Mouse (Mus musculus) hindbrain, embryonic 12.5 days (tissue): ENCODE data around the gene 1700042G07Rik. TPM values are rescaled to one million over a fixed set of nuclear protein-coding genes. Genes with fewer than 3 reads are reported as not detected.

Source experiments
- ATAC-seq: fragments of 200-750 bp; cut with Nextera tagmentation; 2 replicates; pipeline ENCODE4 v1.8.0; 2017; ENCODE audit warnings: moderate TSS enrichment; ENCODE audit not compliant: low FRiP score
- H3K27ac ChIP-seq: fragments of 300-500 bp; sonication (generic); 2 replicates; pipeline ENCODE4 v1.5.1; 2016; ENCODE audit warnings: mild to moderate bottlenecking
- H3K27me3 ChIP-seq: fragments of 300-500 bp; sonication (generic); 2 replicates; pipeline ENCODE4 v1.6.1; 2016; ENCODE audit warnings: mild to moderate bottlenecking
- H3K36me3 ChIP-seq: fragments of 300-500 bp; sonication (generic); 2 replicates; pipeline ENCODE4 v1.6.1; 2016; ENCODE audit warnings: mild to moderate bottlenecking
- H3K4me1 ChIP-seq: fragments of 300-500 bp; sonication (generic); 2 replicates; pipeline ENCODE4 v1.6.1; 2016
- H3K4me2 ChIP-seq: fragments of 300-500 bp; sonication (generic); replicated peaks from 2 replicates; pipeline ENCODE4 v1.6.1; 2016; ENCODE audit warnings: mild to moderate bottlenecking
- H3K4me3 ChIP-seq: fragments of 300-500 bp; sonication (generic); 2 replicates; pipeline ENCODE4 v1.5.1; 2016; ENCODE audit warnings: mild to moderate bottlenecking
- H3K9ac ChIP-seq: fragments of 300-500 bp; sonication (generic); 2 replicates; pipeline ENCODE4 v1.6.1; 2016; ENCODE audit warnings: mild to moderate bottlenecking, moderate library complexity
- H3K9me3 ChIP-seq: fragments of 300-500 bp; sonication (generic); replicated peaks from 2 replicates; pipeline ENCODE4 v1.6.1; 2016; ENCODE audit warnings: mild to moderate bottlenecking
- WGBS: fragments of 180-500 bp; shearing (Covaris S2); methylation state at CpG from one replicate; pipeline ENCODE4 v1.1.7; 2016; 5-methylcytosine and 5-hydroxymethylcytosine counted together
- polyA plus RNA-seq: library from polyadenylated mRNA; unstranded; fragments of >200 nt; fragmentation: Nextera tagmentation; extraction: Ambion mirVana; gene quantifications from 2 replicates; pipeline ENCODE4 v1.2.1, GENCODE M21; 2016

Gene 1700042G07Rik
- polyA plus RNA-seq, 1 experiment from 2014 or later: not detected

DNA sequence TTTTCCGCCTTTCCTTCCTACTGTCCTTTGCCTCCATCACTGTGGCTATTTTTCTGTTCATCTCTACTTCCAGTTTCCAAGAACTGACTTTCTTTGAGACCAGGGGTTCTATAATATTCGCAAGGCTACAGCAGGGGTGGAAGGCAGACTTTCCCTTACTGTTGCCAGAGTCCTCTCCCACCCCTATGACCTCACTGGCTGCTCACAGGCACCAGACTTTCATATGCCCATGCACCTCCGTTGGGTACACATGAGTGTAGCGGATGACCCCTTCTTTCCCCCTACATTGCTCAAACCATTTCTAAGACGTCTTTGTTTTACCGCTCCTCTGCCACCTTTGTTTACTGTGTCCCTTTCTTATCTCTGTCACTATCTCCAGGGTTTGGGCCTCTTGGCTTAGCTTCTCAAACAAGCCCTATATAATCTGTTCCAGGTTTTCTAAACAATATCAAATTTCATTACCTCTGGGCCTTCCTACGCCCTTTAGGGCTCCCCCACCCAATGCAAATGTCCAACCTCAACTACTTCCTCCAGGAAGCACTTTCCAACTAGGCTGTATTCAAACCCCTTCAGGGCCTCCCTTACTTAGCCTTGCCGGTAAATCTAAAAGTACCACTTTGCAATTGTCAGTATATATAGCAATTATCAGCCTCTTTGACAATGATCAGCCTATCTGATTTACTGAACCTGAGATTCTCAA lies 7.3 kb upstream of the 1700042G07Rik start:
- H3K9me3 ChIP-seq: no peaks in the 10 kb centered on the region
- no peak overlapping the region for H3K4me3 ChIP-seq
- no peak overlapping the region for H3K4me2 ChIP-seq
- 0 out of 2 replicates have a peak, but pooled peaks cover 2% of the 10 kb centered on the region for H3K4me1 ChIP-seq
- no peak for ATAC-seq
- no peak overlapping the region for H3K27ac ChIP-seq
- H3K36me3 ChIP-seq: 0 out of 2 replicates have a peak, but pooled peaks cover under 1% of the 10 kb centered on the region
- H3K27me3 ChIP-seq: no peaks in the 10 kb centered on the region
- H3K9ac ChIP-seq: no peak overlapping the region
- WGBS: 71% methylated on average over 8 of the region's 8 CpGs

DNA sequence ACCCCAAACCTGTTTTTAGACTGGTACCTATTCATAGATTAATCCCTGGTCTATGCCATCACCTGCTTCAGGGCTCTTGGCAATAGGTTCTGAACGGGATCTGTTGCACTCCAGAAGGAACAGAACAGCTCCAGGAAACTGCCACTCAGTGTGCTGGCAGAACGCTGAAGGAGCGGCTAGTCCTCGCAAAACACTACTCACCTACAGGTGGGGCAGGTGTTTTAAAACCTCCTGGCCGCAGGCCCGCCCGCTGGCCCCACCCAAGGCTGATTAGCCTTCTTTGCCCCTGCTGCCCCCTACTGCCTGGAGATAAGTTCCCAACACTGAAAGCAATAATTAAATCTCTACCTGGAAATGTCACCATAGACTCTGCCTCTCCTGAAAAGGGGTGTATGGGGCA lies 5.8 kb upstream of the 1700042G07Rik start, which contains the start of gene Tspan1:
TSS of gene Tspan1 (minus strand) at position 198 of the 400 bp plus-strand sequence.
- Histone ChIP-seq H3K4me2 (no peak within 1 kb of the TSS), H3K4me1 (0 out of 2 replicates have a peak, but pooled peaks cover 2% of the 10 kb centered on the region), H3K36me3 (no peaks in the 10 kb centered on the region), H3K9ac (no peak within 1 kb of the TSS), H3K27ac (no peak within 1 kb of the TSS), H3K9me3 (no peaks in the 10 kb centered on the region), H3K4me3 (no peak within 1 kb of the TSS), H3K27me3 (no peaks in the 10 kb centered on the region)
- 40% methylated on average over 7 of the region's 7 CpGs for WGBS
- no peak for ATAC-seq

DNA sequence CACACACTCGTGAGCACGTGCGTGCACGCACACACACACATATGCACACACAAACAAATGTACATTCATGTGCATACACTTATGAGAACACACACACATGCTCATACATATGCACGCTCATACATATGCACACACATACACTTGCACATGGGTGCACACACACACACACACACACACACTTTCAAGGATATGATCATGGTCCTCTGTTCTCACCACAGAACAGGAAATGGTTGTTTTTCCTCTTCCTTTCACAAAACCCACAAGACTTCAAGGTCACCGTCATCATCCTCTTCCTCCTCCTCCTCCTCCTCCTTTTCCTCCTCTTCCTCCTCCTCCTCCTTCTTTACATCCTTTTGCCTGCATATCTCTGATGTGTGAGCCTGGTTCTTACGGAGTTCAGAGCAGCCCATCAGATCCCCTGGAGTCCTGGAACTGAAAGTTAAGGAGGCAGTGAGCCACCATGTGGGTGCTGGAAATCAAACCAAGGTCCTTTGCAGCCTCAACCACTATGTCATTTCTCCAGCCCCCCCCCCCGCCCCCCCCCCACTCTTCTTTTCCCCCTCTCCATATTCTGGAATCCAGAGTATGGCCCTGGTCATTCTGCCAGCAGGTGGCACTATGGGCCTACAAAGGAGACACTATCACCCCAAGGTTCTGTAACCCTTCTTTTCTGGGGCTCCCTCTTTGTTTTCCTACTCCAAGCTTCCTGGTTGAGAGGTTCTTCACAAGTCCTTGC lies 4.4 kb upstream of the 1700042G07Rik start:
- Histone ChIP-seq H3K9me3 (no peaks in the 10 kb centered on the region), H3K27me3 (no peaks in the 10 kb centered on the region), H3K4me3 (no peak overlapping the region), H3K9ac (no peak overlapping the region), H3K4me1 (0 out of 2 replicates have a peak, but pooled peaks cover 2% of the 10 kb centered on the region), H3K27ac (no peak overlapping the region), H3K4me2 (no peak overlapping the region), H3K36me3 (no peaks in the 10 kb centered on the region)
- peak; percentile 81 for ATAC-seq
- WGBS: 85% methylated on average over 7 of the region's 8 CpGs

DNA sequence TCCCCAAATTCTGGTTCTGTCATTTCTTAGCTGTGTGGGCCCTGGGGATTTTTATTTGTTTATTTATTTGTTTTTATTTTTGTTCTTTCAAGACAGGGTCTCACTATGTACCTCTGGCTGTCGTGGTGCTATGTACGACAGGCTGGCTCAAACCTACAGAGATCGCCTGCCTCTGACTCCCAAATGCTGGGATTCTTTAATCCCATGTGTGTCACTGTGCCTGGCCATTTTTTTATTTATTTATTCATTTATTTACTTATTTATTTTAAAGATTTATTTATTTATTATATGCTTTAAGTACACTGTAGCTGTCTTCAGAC lies 3.9 kb upstream of the 1700042G07Rik start:
- Histone ChIP-seq H3K4me1 (peaks cover 5% of the 10 kb centered on the region), H3K27ac (no peak overlapping the region), H3K27me3 (no peaks in the 10 kb centered on the region), H3K9ac (no peak overlapping the region), H3K4me3 (no peak overlapping the region), H3K4me2 (no peak overlapping the region), H3K36me3 (no peaks in the 10 kb centered on the region), H3K9me3 (no peaks in the 10 kb centered on the region)
- WGBS: 84% methylated on average over 3 of the region's 3 CpGs
- ATAC-seq: 0 out of 2 replicates have a peak, but pooled peaks have one; percentile 32

DNA sequence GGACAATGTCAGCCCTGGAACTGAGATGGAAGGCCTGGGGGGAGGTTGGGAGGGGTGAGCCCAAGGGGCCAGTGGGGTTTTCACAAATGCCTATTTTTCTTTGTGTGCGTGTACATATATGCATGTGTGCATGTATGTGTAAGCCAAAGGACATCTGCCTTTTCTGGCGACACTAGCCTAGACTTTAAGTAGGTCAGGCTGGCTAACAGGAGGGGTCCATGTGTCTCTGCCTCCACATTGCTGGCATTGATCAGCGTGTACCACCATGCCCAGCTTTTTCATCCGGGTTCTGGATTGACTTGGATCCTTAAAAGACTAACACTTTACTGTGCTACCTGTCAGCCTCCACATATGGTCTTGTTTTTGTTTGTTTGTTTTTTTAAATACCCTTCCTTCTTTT lies 580 bp downstream of the 1700042G07Rik start:
- 82% methylated on average over 4 of the region's 4 CpGs for WGBS
- H3K27ac ChIP-seq: no peak overlapping the region
- peaks cover 20% of the 10 kb centered on the region for H3K4me1 ChIP-seq
- no peak for ATAC-seq
- no peak overlapping the region for H3K9ac ChIP-seq
- no peak overlapping the region for H3K4me3 ChIP-seq
- no peaks in the 10 kb centered on the region for H3K9me3 ChIP-seq
- no peak overlapping the region for H3K4me2 ChIP-seq
- no peaks in the 10 kb centered on the region for H3K36me3 ChIP-seq
- no peaks in the 10 kb centered on the region for H3K27me3 ChIP-seq

DNA sequence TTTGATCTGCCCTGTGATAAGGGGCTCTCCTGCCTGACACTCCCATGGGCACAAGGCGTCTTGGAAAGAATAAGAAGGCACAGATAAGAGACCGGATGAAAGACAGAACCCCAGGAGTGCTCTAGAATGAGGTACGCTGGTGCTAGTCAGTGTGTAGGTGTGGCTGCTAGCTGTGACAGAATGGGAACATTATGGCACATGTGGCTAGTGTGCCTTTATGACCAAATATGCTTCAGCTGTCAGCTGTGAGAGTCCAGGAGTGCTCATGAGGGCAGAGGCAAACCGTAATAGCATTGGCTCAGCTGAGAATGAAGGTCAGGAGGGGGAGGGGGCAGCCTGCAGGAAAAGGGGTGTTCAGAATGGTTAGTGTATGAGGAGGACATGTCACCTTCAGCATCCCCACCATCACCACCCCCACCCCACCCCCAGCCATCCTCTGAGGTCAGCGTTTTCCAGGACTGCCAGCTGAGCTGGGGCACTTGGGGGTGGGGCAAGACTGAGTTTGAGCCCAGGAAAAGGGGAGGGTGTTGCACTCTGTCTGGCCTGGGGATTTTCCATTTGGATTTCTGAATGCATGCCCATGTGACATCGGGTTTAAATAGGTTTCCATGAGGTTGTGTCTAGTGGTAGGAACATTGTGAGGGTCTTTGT lies 1.4 kb downstream of the 1700042G07Rik start:
- Histone ChIP-seq H3K27me3 (no peaks in the 10 kb centered on the region), H3K4me1 (peaks cover 20% of the 10 kb centered on the region), H3K27ac (no peak overlapping the region), H3K36me3 (no peaks in the 10 kb centered on the region), H3K9me3 (no peaks in the 10 kb centered on the region), H3K4me2 (no peak overlapping the region), H3K9ac (0 out of 2 replicates have a peak overlapping the region, but pooled peaks have one; percentile 32), H3K4me3 (no peak overlapping the region)
- ATAC-seq: no peak
- WGBS: 48% methylated on average over 6 of the region's 6 CpGs

DNA sequence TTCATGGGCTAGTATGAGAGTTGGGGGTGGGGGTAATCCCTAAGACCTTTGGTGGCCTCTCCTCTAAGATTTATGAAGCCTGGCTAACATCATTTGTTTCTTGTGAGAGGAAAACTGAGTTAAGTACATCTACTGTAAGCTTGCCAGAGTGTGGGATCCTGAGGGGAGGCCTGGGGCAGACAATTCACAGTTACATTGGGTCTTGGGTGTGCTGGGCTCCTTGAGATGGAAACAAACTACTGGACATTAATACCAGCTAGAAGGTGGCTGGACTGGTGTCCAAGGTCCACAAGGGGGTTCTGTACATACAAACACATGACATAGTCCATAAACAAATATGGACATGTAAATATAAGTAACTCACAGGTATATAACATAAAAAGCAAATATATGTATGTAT lies 2.0 kb downstream of the 1700042G07Rik start:
- no peak overlapping the region for H3K4me2 ChIP-seq
- no peak overlapping the region for H3K9ac ChIP-seq
- H3K9me3 ChIP-seq: no peaks in the 10 kb centered on the region
- no peak overlapping the region for H3K27ac ChIP-seq
- no peak for ATAC-seq
- H3K36me3 ChIP-seq: no peaks in the 10 kb centered on the region
- peaks cover 20% of the 10 kb centered on the region for H3K4me1 ChIP-seq
- no peak overlapping the region for H3K4me3 ChIP-seq
- no peaks in the 10 kb centered on the region for H3K27me3 ChIP-seq

DNA sequence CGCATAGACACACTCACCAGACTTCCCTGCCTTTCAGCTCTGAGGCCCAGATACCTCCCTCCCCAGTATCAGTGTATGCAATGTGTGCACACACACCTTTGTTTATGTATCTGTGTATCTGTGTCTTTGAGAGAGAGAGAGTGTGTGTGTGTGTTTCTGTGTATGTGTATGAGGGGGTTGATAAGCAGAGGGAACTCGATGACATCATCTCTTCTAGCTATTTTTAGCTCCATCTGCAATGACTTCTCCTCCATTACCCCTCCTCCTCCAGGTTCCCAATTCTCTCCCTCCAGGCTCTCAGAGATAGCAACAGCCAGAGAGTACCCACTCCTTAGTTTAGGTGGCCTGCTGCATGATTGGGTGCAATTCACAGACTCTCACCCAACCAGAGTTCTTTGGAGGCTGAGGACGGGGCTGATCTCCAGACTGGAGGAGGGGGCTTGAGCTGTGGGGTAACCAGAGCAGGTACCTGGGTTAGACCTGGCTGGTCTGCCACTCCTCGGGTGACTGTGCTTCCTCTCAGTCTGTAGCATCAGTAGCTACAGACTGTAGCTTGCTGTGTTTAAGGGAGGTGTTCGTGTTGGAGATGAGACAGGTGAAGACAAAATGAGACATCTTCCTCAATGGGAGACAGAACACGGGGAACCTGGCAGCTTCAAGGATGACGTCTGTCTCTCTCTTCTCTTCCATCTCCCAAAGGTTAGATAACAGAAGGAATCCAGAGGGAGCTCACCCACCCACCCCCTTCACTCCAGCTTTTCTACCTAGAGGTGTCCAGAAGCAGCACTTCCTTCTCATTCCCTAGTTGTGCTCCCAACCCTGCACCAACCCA lies 2.8 kb downstream of the 1700042G07Rik start:
- Histone ChIP-seq H3K9ac (no peak overlapping the region), H3K36me3 (no peaks in the 10 kb centered on the region), H3K9me3 (no peaks in the 10 kb centered on the region), H3K4me3 (no peak overlapping the region), H3K4me1 (peaks cover 20% of the 10 kb centered on the region), H3K27me3 (no peaks in the 10 kb centered on the region), H3K4me2 (no peak overlapping the region), H3K27ac (peak overlapping the region; percentile 19; the same call in 1 of the 2 replicates)
- no peak for ATAC-seq
- WGBS: 71% methylated on average over 7 of the region's 7 CpGs

DNA sequence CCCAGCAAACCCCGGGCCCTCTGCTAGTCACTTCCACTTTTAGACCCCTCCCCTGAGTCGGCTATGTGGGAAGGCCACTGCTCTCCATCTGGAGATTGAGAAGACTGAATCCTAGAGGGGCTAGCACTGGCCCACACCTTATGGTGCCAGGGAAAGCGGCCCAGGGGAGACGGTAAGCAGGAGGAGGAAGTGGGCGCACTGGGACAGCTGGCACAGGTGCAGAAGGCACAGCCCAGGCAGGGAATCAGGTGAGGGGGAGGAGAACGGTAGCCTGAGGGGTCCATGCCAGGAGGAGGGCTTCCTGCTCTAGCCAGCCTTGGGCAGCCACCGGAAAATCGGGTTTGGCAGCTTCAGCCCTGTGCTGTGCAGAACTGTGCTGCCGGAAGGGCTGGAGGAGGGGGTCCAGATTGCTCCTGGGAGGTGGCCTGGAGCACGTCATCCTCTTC lies 3.4 kb downstream of the 1700042G07Rik start:
- H3K9ac ChIP-seq: no peak overlapping the region
- ATAC-seq: peak; percentile 74
- H3K27ac ChIP-seq: peak overlapping the region; percentile 19; the same call in 1 of the 2 replicates
- no peaks in the 10 kb centered on the region for H3K36me3 ChIP-seq
- no peak overlapping the region for H3K4me3 ChIP-seq
- H3K27me3 ChIP-seq: no peaks in the 10 kb centered on the region
- no peaks in the 10 kb centered on the region for H3K9me3 ChIP-seq
- peak overlapping the region; percentile 17 for H3K4me2 ChIP-seq
- WGBS: 34% methylated on average over 10 of the region's 10 CpGs
- peaks cover 20% of the 10 kb centered on the region for H3K4me1 ChIP-seq

DNA sequence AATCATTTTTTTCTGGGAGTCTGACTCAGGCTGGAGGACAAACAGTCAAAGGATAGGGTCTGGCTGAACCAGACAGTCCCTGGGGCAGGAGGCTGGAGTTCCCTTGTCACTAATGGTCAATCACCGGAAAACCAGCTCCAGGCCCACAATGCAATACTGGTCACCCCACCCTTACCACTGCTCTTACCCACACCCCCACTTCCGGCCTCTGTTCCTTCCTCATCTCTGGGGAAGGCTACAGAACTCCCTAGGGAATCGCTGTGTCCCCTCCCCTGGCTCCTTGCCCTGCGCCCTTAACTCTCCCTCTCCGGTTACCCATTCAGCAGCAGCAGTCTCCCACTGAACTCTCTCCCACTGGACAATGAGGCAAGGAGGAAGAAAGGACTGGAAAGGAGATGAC lies 4.0 kb downstream of the 1700042G07Rik start:
- no peak overlapping the region for H3K27ac ChIP-seq
- H3K36me3 ChIP-seq: no peaks in the 10 kb centered on the region
- WGBS: 29% methylated on average over 5 of the region's 5 CpGs
- H3K9me3 ChIP-seq: no peaks in the 10 kb centered on the region
- ATAC-seq: no peak
- peaks cover 20% of the 10 kb centered on the region for H3K4me1 ChIP-seq
- H3K4me2 ChIP-seq: 0 out of 2 replicates have a peak overlapping the region, but pooled peaks have one; percentile 2
- H3K9ac ChIP-seq: no peak overlapping the region
- no peak overlapping the region for H3K4me3 ChIP-seq
- no peaks in the 10 kb centered on the region for H3K27me3 ChIP-seq

DNA sequence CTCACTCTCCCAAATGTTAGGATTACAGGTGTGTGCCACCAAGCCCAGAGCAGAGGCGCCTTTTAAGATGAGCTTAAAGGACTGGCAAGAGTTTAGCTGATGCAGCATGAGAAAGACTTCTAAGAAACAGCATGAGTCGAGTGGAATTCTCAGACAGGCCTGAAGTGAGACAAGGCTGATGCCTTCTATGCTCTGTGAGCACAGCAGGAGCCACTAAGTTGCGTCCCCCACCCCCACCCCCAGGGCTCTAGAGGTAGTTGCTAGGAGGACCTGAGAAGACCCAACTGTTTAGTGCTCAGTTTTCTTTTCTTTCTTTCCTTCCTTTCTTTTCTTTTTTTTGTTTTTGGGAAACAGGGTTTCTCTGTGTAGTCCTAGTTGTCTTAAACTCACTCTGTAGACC lies 8.9 kb downstream of the 1700042G07Rik start:
- WGBS: 30% methylated on average over 3 of the region's 3 CpGs
- Histone ChIP-seq H3K4me2 (no peak overlapping the region), H3K27ac (no peak overlapping the region), H3K27me3 (no peaks in the 10 kb centered on the region), H3K9me3 (no peaks in the 10 kb centered on the region), H3K4me1 (peaks cover 10% of the 10 kb centered on the region; the same call in 1 of the 2 replicates), H3K4me3 (no peak overlapping the region), H3K36me3 (no peaks in the 10 kb centered on the region), H3K9ac (no peak overlapping the region)
- ATAC-seq: no peak
